Mouse (Mus musculus): ENCODE measurements at regions not wholly inside any gene's neighbourhood (a gene's known extent, or its start where the extent isn't known, plus 50 kb on each side); places are given as distances from the start of the nearest gene placed in this dataset.

GRCm38 (mm10) chr3:129392814-129393804, 60.6 kb upstream of the Enpep start:
- TF ChIP-seq CTCF (conservative IDR thresholded peaks at IDR 0.05; ENCODE audit: low read length) (no peak), NANOG (IDR thresholded peaks at IDR 0.05; ENCODE audit: borderline replicate concordance, low read length) (no peak)

All from E14TG2a.4 (cell line).